Mouse (Mus musculus) liver, adult 2 months (tissue): Measurements from ENCODE around the gene Safb2. TPM values are rescaled to one million over a fixed set of nuclear protein-coding genes. Genes with fewer than 3 reads are reported as not detected.
A peak's percentile ranks its signal among the peaks of the same experiment; 100 is the strongest.
"Not testable (repeated sequence)": the region's sequence is repeated elsewhere in the genome, so short reads cannot be mapped to it uniquely, and the experiment has no call there.

Experiments used
- DNase-seq: peaks from one replicate; pipeline ENCODE4 v3.0.0-alpha.2; 2011; ENCODE audit warnings: low read depth, low spot score; ENCODE audit errors: extremely low read depth
- H3K27ac ChIP-seq: fragments of 200-500 bp; replicated peaks from 2 replicates; pipeline ENCODE4 v1.5.1; 2012; ENCODE audit warnings: low read depth, mild to moderate bottlenecking, control low read depth, inconsistent platforms, low read length; ENCODE audit not compliant: insufficient read depth
- H3K27me3 ChIP-seq: fragments of 200-500 bp; 2 replicates; pipeline ENCODE4 v1.6.1; 2012; ENCODE audit warnings: mild to moderate bottlenecking, moderate library complexity, low read length, inconsistent platforms; ENCODE audit not compliant: control insufficient read depth, insufficient read depth
- H3K36me3 ChIP-seq: fragments of 200-500 bp; 2 replicates; pipeline ENCODE4 v1.6.1; 2012; ENCODE audit warnings: low read length, inconsistent platforms; ENCODE audit not compliant: control insufficient read depth, insufficient read depth
- H3K4me1 ChIP-seq: fragments of 200-500 bp; 2 replicates; pipeline ENCODE4 v1.6.1; 2011; ENCODE audit warnings: low read length; ENCODE audit not compliant: control insufficient read depth, insufficient read depth
- H3K4me3 ChIP-seq: fragments of 200-500 bp; 2 replicates; pipeline ENCODE4 v1.5.1; 2011; ENCODE audit warnings: low read depth, mild to moderate bottlenecking, control low read depth, low read length, moderate library complexity; ENCODE audit not compliant: insufficient read depth
- H3K79me2 ChIP-seq: fragments of 200-500 bp; 2 replicates; pipeline ENCODE4 v1.6.1; 2012; ENCODE audit warnings: inconsistent platforms, mild to moderate bottlenecking, low read length, moderate library complexity; ENCODE audit not compliant: control insufficient read depth, insufficient read depth
- H3K9ac ChIP-seq: fragments of 200-500 bp; 2 replicates; pipeline ENCODE4 v1.6.1; 2012; ENCODE audit warnings: low read depth, mild to moderate bottlenecking, control low read depth, inconsistent platforms, low read length
- CTCF ChIP-seq: fragments of 200-500 bp; IDR thresholded peaks from 2 replicates; pipeline ENCODE4 v1.5.1; 2011; ENCODE audit warnings: low read depth, low read length, control low read depth
- POLR2A ChIP-seq: fragments of 200-500 bp; IDR thresholded peaks from 2 replicates; pipeline ENCODE4 v1.6.1; 2011; ENCODE audit warnings: low read length, control low read depth; ENCODE audit not compliant: insufficient read depth; ENCODE audit errors: extremely low read depth
- WGBS: fragments of 180-500 bp; shearing (Covaris S2); methylation state at CpG from one replicate; pipeline ENCODE4 v1.1.7; 2018; 5-methylcytosine and 5-hydroxymethylcytosine counted together
- polyA plus RNA-seq: library from polyadenylated mRNA; depleted of rRNA; stranded (reverse); fragments of >200 nt; gene quantifications from 2 replicates; pipeline ENCODE4 v1.2.3, GENCODE M21; 2012
- total RNA-seq: library from RNA; depleted of rRNA; stranded (reverse); fragments of >200 nt; gene quantifications from 2 replicates; pipeline ENCODE4 v1.2.3, GENCODE M21; 2014

The Safb2 gene
- total and polyA plus RNA-seq, 2 experiments: 32.8 to 62.3 TPM

DNA sequence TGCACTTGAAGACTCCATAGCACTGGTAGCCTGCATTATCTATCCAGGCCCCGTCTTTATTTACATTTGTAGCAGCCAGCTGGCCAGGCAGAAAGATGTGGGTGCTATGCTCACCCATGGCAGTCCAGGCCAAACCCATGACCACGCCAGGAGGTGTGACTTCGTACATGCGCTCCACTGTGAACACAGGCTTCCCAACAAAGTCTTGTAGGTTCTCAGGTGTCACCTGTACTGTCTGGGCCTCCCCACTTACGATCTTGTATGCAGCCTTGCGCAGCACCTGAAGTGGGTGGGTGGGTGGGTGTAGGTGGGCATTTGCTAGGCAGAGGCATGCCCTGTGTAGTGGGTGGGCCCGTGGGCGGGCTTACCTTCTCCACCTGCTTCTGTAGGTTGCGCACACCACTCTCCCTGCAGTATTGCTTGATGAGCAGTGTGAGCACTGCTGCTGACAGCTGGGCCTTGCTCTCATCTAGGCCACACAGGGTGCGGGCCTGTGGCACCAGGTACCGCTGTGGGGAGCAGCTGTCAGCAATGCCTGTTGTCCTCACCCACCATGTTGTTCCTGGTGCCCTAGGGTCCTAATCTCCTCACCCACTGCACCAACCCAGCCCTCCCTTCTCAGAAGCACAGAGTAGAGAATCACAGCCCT is 30.9 kb upstream of the Safb2 start:
- TF ChIP-seq CTCF: 0 out of 2 replicates have a peak, but pooled peaks have one; percentile 1
- TF ChIP-seq POLR2A: no peak
- no peak overlapping the region for H3K4me3 ChIP-seq
- DNase-seq: peak; percentile 73
- peaks cover 14% of the 10 kb centered on the region for H3K4me1 ChIP-seq
- no peaks in the 10 kb centered on the region for H3K27me3 ChIP-seq
- no peak overlapping the region for H3K27ac ChIP-seq
- WGBS: 65% methylated on average over 11 of the region's 11 CpGs
- peaks cover 1% of the 10 kb centered on the region; the same call in 1 of the 2 replicates for H3K36me3 ChIP-seq
- H3K79me2 ChIP-seq: peaks cover 11% of the 10 kb centered on the region; the same call in 1 of the 2 replicates
- H3K9ac ChIP-seq: no peak overlapping the region

DNA sequence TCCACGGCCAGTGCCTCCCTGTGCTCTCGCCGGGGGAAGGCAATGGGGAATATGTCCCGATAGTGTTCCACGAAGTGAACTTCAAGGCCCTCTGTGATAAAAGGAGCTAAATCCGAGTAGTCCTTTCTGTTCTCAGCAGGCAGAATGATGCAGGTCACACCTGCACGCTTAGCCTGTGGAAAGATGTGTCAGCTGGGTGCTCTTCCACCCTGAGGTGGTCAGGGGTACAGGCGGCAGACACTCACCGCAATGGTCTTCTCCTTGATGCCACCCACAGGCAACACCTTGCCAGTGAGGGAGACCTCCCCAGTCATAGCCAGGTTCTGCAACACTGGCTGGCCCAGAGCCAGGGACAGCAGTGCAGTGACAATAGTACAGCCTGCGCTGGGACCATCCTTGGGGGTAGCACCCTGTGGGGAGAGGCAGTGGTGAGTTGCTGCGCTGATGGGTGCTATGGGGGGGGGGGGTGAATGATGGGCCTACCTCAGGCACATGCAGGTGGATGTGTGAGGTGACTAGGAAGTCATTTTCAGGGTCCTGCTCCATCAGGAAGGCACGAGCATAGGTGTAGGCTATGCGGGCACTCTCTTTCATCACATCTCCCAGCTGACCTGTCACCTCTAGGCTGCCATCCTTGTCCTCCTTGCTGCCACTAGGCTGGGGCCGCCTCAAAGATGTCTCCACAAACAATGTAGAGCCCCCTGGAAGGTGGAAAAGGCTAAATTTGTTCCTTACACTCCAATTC is 30.2 kb upstream of the Safb2 start:
- Histone ChIP-seq H3K9ac (peak overlapping the region; percentile 93), H3K27me3 (no peaks in the 10 kb centered on the region), H3K4me3 (peak overlapping the region; percentile 90), H3K4me1 (peaks cover 14% of the 10 kb centered on the region), H3K79me2 (peaks cover 11% of the 10 kb centered on the region; the same call in 1 of the 2 replicates), H3K36me3 (peaks cover 1% of the 10 kb centered on the region; the same call in 1 of the 2 replicates), H3K27ac (no peak overlapping the region; the same call in 1 of the 2 replicates)
- peak; percentile 31 for DNase-seq
- 11% methylated on average over 14 of the region's 14 CpGs for WGBS
- no peak for TF ChIP-seq POLR2A
- TF ChIP-seq CTCF: no peak

DNA sequence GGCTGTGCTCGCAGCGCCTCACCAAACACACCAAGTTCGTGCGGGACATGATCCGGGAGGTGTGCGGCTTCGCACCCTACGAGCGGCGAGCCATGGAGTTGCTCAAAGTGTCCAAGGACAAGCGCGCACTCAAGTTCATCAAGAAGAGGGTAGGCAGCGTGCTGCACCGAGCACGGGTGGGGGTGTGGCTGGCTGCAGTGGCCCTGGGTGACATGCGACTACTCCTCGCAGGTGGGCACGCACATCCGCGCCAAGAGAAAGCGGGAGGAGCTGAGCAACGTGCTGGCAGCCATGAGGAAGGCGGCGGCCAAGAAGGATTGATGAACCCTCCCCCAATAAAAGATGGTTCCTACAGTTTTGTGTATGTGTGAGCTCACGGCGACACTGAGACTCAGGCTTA is 29.5 kb upstream of the Safb2 start:
- H3K36me3 ChIP-seq, H3K27me3 ChIP-seq, DNase-seq: not testable (repeated sequence)
- peak overlapping the region; percentile 77 for H3K27ac ChIP-seq
- H3K4me3 ChIP-seq: peak overlapping the region; percentile 90
- peaks cover 11% of the 10 kb centered on the region; the same call in 1 of the 2 replicates for H3K79me2 ChIP-seq
- H3K9ac ChIP-seq: peak overlapping the region; percentile 93
- H3K4me1 ChIP-seq: peaks cover 14% of the 10 kb centered on the region
- WGBS: under 1% methylated on average over 26 of the region's 26 CpGs

DNA sequence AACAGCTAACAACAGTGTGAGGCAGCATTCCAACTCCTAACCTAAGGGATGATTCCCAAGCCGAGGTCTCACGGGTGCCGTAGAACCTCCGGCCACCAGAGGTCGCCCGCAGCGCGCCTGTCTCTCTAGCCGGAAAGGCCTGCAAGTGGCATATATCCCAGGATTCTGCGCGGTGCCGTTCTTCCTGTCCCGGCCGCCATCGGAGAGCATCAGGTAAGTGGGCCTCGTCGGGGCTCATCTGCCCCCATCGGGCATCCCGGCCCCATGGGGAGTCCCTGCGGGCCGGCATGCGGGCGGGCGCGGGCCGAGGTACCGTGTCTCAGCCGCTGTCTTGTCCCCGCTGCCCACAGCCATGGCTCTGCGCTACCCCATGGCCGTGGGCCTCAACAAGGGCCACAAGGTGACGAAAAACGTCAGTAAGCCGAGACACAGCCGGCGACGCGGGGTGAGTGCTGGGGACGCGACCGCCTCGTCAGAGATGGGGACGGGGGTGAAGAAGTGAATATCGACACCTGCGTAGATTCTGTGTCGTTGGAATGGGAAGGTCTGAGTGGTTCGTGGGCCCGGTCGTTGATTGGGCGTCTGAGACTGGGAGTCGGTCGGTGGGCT is 29.0 kb upstream of the Safb2 start, which contains the start of gene Rpl36:
Gene Rpl36 (plus strand): TSS at position 181 of the 609 bp plus-strand sequence.
- H3K27me3 ChIP-seq: no peaks in the 10 kb centered on the region
- under 1% methylated on average over 52 of the region's 52 CpGs for WGBS
- H3K27ac ChIP-seq: peak within 1 kb of the TSS; percentile 97
- H3K9ac ChIP-seq: peak within 1 kb of the TSS; percentile 93
- no peaks in the 10 kb centered on the region for H3K36me3 ChIP-seq
- H3K79me2 ChIP-seq: peaks cover 15% of the 10 kb centered on the region; the same call in 1 of the 2 replicates
- peak; percentile 82 for DNase-seq
- H3K4me3 ChIP-seq: peak within 1 kb of the TSS; percentile 90
- H3K4me1 ChIP-seq: peaks cover 19% of the 10 kb centered on the region
- TF ChIP-seq CTCF (peak; percentile 91), POLR2A (peak; percentile 82)

DNA sequence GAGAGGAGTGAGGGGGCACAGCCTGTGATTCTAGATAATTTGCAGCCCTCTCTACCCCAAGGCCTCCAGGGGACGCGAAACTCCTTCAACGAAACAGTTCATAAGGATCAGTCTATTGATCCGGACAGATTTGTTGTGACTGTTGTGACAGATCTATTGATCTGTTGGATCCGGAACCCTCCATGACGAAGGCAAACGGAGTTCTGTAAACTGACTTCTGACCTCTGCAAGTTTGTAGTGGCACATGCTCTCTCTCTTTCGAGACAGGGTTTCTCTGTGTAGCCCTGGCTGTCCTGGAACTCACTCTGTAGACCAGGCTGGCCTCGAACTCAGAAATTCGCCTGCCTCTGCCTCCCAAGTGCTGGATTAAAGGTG is 28.2 kb upstream of the Safb2 start:
- not testable (repeated sequence) for H3K27me3 ChIP-seq, H3K4me3 ChIP-seq, H3K36me3 ChIP-seq
- DNase-seq: peak; percentile 98
- Histone ChIP-seq H3K27ac (peak overlapping the region; percentile 97), H3K9ac (peak overlapping the region; percentile 36), H3K4me1 (peaks cover 19% of the 10 kb centered on the region), H3K79me2 (peaks cover 15% of the 10 kb centered on the region; the same call in 1 of the 2 replicates)
- 20% methylated on average over 10 of the region's 10 CpGs for WGBS
